Mouse (Mus musculus) spleen, adult 10 weeks (tissue): ENCODE results near the gene Taf1b. TPM values are rescaled to one million over a fixed set of nuclear protein-coding genes. Genes with fewer than 3 reads are reported as not detected.

Experiments
- polyA plus RNA-seq: library from polyadenylated mRNA; stranded (reverse); fragments of 350-450 nt; fragmentation: Illumina TruSeq; extraction: RNeasy Lipid Tissue Mini Kit (QIAGEN cat#74804); gene quantifications from one replicate; pipeline ENCODE4 v1.2.3, GENCODE M21; 2015; ENCODE audit warnings: low replicate concordance; ENCODE audit not compliant: insufficient read depth

Taf1b gene
- polyA plus RNA-seq = 43.3 TPM

GRCm38 (mm10) chr12:24498150-24498840 lies at the start of gene Taf1b:
Gene Taf1b, plus strand, starts transcription at chr12:24498359.

GRCm38 (mm10) chr12:24571523-24572392 lies 73.6 kb downstream of the Taf1b start, which contains the start of gene Grhl1:
Gene Grhl1, plus strand, starts transcription at chr12:24572283.

Other genes starting within 250 kb of the Taf1b start
- 1.5 TPM for gene Grhl1, start 73.9 kb downstream of the Taf1b start, polyA plus RNA-seq
- 9.4 TPM for gene Klf11, start 152.9 kb downstream of the Taf1b start, polyA plus RNA-seq
- gene Cys1, start 183.5 kb downstream of the Taf1b start, polyA plus RNA-seq = 3.3 TPM
- gene Rrm2, start 209.9 kb downstream of the Taf1b start, polyA plus RNA-seq = 45.7 TPM